Mouse (Mus musculus): Measurements from ENCODE around the gene Sipa1l2. TPM values are rescaled to one million over a fixed set of nuclear protein-coding genes. Genes with fewer than 3 reads are reported as not detected.

Sipa1l2 gene
- polyA plus RNA-seq, 1 experiment from 2014 or later: 27.2 TPM

- H3K27ac ChIP-seq: no peak overlapping the region
- H3K36me3 ChIP-seq (ENCODE audit: poor library complexity, severe bottlenecking): no peaks in the 10 kb centered on the region
- no peak overlapping the region for H3K4me3 ChIP-seq
- ATAC-seq: no peak
- H3K9ac ChIP-seq: no peak overlapping the region
- H3K4me1 ChIP-seq: peaks cover 19% of the 10 kb centered on the region
- H3K9me3 ChIP-seq (replicated peaks): no peaks in the 10 kb centered on the region
- WGBS: 98% methylated on average over 4 of the region's 4 CpGs
- H3K27me3 ChIP-seq: no peaks in the 10 kb centered on the region
- H3K4me2 ChIP-seq: no peak overlapping the region
Measured at GRCm38 (mm10) chr8:125572246-125572645, 2.6 kb upstream of the Sipa1l2 start.

- Histone ChIP-seq H3K27ac (no peak overlapping the region), H3K4me3 (0 out of 2 replicates have a peak overlapping the region, but pooled peaks have one; percentile 78), H3K36me3 (ENCODE audit: poor library complexity, severe bottlenecking) (no peaks in the 10 kb centered on the region), H3K9ac (no peak overlapping the region), H3K4me2 (peak overlapping the region; percentile 80), H3K9me3 (replicated peaks) (no peaks in the 10 kb centered on the region), H3K4me1 (peaks cover 32% of the 10 kb centered on the region), H3K27me3 (no peaks in the 10 kb centered on the region)
- ATAC-seq: no peak
- WGBS: 70% methylated on average over 12 of the region's 12 CpGs
Measured at GRCm38 (mm10) chr8:125570835-125571465, 1.3 kb upstream of the Sipa1l2 start.

- peak overlapping the region; percentile 78 for H3K4me3 ChIP-seq
- no peak for ATAC-seq
- 15% methylated on average over 13 of the region's 13 CpGs for WGBS
- no peaks in the 10 kb centered on the region for H3K27me3 ChIP-seq
- no peak overlapping the region for H3K27ac ChIP-seq
- H3K9ac ChIP-seq: peak overlapping the region; percentile 72
- peaks cover 38% of the 10 kb centered on the region for H3K4me1 ChIP-seq
- no peaks in the 10 kb centered on the region for H3K9me3 ChIP-seq (replicated peaks)
- H3K4me2 ChIP-seq: peak overlapping the region; percentile 80
- H3K36me3 ChIP-seq (ENCODE audit: poor library complexity, severe bottlenecking): no peaks in the 10 kb centered on the region
Measured at GRCm38 (mm10) chr8:125570389-125570788, 781 bp upstream of the Sipa1l2 start.

DNA sequence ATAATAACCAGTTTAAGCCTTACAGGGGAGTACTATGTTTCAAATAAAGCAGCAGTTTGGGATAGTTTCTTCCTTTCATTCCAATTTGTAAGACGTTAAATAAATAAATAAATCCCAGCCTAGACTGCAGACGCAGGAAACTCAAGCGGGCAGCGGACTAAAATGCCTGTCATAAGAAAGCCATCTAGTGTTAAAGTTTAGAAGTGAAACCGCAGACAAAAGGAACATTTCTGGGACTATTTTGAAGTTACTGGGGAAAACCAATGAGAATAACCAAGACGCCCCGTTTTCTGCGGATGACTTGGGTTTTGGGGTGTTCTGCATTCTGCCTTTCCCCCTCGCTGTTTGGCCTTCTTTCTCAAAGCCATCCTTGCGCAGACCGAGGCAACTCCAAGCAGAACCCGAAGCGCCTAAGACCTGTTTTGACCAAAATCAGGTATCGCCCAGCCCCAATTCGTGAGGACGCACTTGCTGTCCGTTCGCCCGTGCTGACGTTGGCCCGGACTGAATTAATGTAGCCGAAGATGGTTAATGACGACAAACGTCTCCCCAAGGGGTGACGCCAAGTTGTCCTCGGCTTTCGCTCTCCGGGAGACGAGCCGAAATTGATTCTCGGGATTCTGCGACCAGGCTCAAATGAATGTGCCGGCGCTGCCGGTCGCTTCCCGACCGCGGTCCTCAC, 616 bp downstream of the Sipa1l2 start:
- peak overlapping the region; percentile 74 for H3K27ac ChIP-seq
- peak; percentile 20 for ATAC-seq
- no peaks in the 10 kb centered on the region for H3K36me3 ChIP-seq (ENCODE audit: poor library complexity, severe bottlenecking)
- peak overlapping the region; percentile 90 for H3K9ac ChIP-seq
- peak overlapping the region; percentile 78 for H3K4me3 ChIP-seq
- peaks cover 44% of the 10 kb centered on the region for H3K4me1 ChIP-seq
- peak overlapping the region; percentile 80 for H3K4me2 ChIP-seq
- no peaks in the 10 kb centered on the region for H3K9me3 ChIP-seq (replicated peaks)
- H3K27me3 ChIP-seq: no peaks in the 10 kb centered on the region
- WGBS: under 1% methylated on average over 39 of the region's 39 CpGs

- Histone ChIP-seq H3K27me3 (no peaks in the 10 kb centered on the region), H3K27ac (no peak overlapping the region), H3K9ac (peak overlapping the region; percentile 90), H3K4me3 (peak overlapping the region; percentile 78), H3K4me1 (peaks cover 48% of the 10 kb centered on the region), H3K4me2 (peak overlapping the region; percentile 80), H3K36me3 (ENCODE audit: poor library complexity, severe bottlenecking) (no peaks in the 10 kb centered on the region), H3K9me3 (replicated peaks) (no peaks in the 10 kb centered on the region)
- 1% methylated on average over 14 of the region's 14 CpGs for WGBS
- no peak for ATAC-seq
Measured at GRCm38 (mm10) chr8:125568421-125568850, 1.2 kb downstream of the Sipa1l2 start.

GRCm38 (mm10) chr8:125567569-125567968, 2.0 kb downstream of the Sipa1l2 start:
- Histone ChIP-seq H3K36me3 (ENCODE audit: poor library complexity, severe bottlenecking) (no peaks in the 10 kb centered on the region), H3K9me3 (replicated peaks) (no peaks in the 10 kb centered on the region), H3K27me3 (no peaks in the 10 kb centered on the region), H3K4me1 (peaks cover 57% of the 10 kb centered on the region), H3K27ac (no peak overlapping the region), H3K9ac (peak overlapping the region; percentile 90), H3K4me3 (peak overlapping the region; percentile 78), H3K4me2 (peak overlapping the region; percentile 80)
- ATAC-seq: no peak
- 50% methylated on average over 7 of the region's 7 CpGs for WGBS

GRCm38 (mm10) chr8:125562878-125563277, 6.7 kb downstream of the Sipa1l2 start:
- H3K36me3 ChIP-seq (ENCODE audit: poor library complexity, severe bottlenecking): no peaks in the 10 kb centered on the region
- H3K4me3 ChIP-seq: no peak overlapping the region
- H3K27me3 ChIP-seq: no peaks in the 10 kb centered on the region
- H3K4me2 ChIP-seq: no peak overlapping the region
- H3K9me3 ChIP-seq (replicated peaks): no peaks in the 10 kb centered on the region
- H3K27ac ChIP-seq: no peak overlapping the region
- peaks cover 91% of the 10 kb centered on the region for H3K4me1 ChIP-seq
- H3K9ac ChIP-seq: no peak overlapping the region
- WGBS: 87% methylated on average over 8 of the region's 8 CpGs
- ATAC-seq: no peak

GRCm38 (mm10) chr8:125560825-125561490, 8.7 kb downstream of the Sipa1l2 start:
- ATAC-seq: no peak
- Histone ChIP-seq H3K27me3 (no peaks in the 10 kb centered on the region), H3K4me1 (peaks cover 90% of the 10 kb centered on the region), H3K9me3 (replicated peaks) (no peaks in the 10 kb centered on the region), H3K27ac (peak overlapping the region; percentile 96), H3K9ac (no peak overlapping the region), H3K36me3 (ENCODE audit: poor library complexity, severe bottlenecking) (no peaks in the 10 kb centered on the region), H3K4me3 (no peak overlapping the region), H3K4me2 (no peak overlapping the region)
- 66% methylated on average over 11 of the region's 11 CpGs for WGBS

GRCm38 (mm10) chr8:125559066-125559653, 10.4 kb downstream of the Sipa1l2 start:
- peak overlapping the region; percentile 96 for H3K27ac ChIP-seq
- no peaks in the 10 kb centered on the region for H3K9me3 ChIP-seq (replicated peaks)
- 0 out of 2 replicates have a peak overlapping the region, but pooled peaks have one; percentile 4 for H3K4me3 ChIP-seq
- H3K27me3 ChIP-seq: no peaks in the 10 kb centered on the region
- ATAC-seq: peak; percentile 67
- peaks cover 88% of the 10 kb centered on the region for H3K4me1 ChIP-seq
- H3K36me3 ChIP-seq (ENCODE audit: poor library complexity, severe bottlenecking): no peaks in the 10 kb centered on the region
- 18% methylated on average over 5 of the region's 5 CpGs for WGBS
- H3K9ac ChIP-seq: peak overlapping the region; percentile 47; the same call in 1 of the 2 replicates
- H3K4me2 ChIP-seq: peak overlapping the region; percentile 53

- Histone ChIP-seq H3K36me3 (ENCODE audit: poor library complexity, severe bottlenecking) (no peaks in the 10 kb centered on the region), H3K4me2 (peak overlapping the region; percentile 53), H3K27ac (peak overlapping the region; percentile 96), H3K27me3 (no peaks in the 10 kb centered on the region), H3K9me3 (replicated peaks) (no peaks in the 10 kb centered on the region), H3K9ac (peak overlapping the region; percentile 47; the same call in 1 of the 2 replicates), H3K4me3 (peak overlapping the region; percentile 13; the same call in 1 of the 2 replicates), H3K4me1 (peaks cover 81% of the 10 kb centered on the region)
- peak; percentile 92 for ATAC-seq
- WGBS: 17% methylated on average over 23 of the region's 23 CpGs
Measured at GRCm38 (mm10) chr8:125558109-125559065, 11.2 kb downstream of the Sipa1l2 start.

Data from forebrain, embryonic 13.5 days (tissue).